Mouse (Mus musculus): Measurements from ENCODE around the gene Ei24. TPM values are rescaled to one million over a fixed set of nuclear protein-coding genes. Genes with fewer than 3 reads are reported as not detected.

Gene Ei24
- 362 TPM for polyA plus RNA-seq (2014; fragmentation: Illumina TruSeq; extraction: RNeasy Lipid Tissue Mini Kit (QIAGEN cat#74804); ENCODE audit: low read depth, low replicate concordance)

DNA sequence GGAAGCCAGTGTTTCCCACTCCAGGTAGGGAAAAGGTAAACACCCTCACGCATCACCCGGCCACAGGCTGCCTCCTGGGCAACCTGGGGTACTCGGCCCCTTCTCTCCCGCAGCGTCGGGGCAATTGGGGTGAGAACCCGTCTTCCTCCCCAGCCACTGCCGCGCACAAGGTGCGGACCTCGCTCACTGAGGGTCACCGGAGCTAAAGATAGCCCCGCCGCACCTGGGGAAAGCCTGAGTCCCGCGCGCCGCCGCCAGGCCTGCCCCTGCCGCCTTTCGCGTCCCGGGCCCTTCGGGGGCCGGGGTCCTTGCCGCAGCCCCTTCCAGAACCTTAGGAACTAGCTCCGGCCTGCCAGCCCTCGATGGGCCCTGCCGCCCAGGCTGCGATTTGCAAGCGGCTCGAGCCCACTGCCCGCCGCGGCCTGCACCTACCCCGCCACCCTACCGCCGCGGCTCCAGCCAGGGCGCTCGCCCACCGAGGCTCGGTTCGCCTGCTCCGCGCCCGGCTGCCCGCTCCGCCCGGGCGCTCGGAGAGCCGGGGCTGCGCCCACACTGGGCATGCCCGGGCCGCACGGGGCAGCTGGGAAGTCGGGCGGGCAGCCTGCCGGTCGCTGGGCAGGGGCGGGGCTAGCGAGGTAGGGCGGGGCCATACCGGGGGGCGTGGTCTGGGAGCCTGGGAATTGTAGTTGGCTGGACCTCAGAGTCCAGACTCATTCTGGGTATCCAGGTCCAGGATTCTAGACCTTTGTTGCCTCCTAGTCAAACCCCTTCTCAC lies at the start of gene Ei24:
Gene Ei24, minus strand, starts transcription at position 613 of the 775 bp plus-strand sequence.

GRCm38 (mm10) chr9:36821644-36822000 lies 24.4 kb upstream of the Ei24 start, which contains the start of gene Fez1:
Fez1 (plus strand) TSS chr9:36821864.

DNA sequence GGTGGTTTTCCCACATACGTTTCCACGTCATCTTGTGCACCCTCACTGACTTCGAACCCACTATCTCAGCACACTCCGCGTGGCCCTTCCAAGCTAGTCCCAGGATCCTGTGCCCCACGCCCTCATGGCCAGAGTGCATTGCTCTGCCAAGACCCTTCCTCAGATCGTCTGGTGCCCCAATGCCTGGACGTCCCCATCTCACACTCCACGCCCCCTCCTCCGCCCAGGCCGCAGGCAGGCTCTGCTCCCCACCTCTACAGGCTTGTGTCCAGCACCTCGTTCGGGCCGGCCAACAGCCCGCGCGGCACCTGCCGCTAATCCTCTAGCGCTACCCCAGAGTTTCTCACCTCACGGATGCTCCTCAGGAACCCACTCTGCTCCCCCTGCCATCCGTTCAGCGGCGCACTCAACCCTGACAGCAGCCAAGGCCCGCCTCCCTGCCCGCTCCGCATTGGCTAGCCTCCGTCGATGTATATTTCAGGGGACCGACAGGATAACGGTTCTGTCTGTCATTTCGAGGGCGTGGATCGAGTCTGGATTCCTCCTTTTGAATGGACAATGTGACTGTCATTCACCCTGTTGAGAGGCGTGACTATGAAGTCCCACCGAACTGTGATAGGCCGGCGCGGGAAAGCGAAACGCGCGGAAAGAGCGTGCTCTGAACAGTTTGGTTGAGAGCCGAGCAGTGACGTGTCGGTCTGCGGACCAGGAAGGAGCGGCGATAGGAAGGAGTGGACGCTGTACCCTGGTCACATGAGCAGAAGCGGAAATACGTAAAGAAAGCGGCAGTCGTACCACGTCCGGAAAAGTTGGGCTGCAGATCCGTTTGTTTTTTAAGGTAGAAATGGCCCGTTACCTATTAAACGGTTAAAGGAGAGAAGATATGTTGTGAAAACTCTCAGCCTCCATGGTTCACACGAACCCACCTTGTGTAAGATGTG lies 29.7 kb downstream of the Ei24 start, which contains the start of gene Stt3a:
Gene Stt3a, minus strand, starts transcription at position 477 of the 941 bp plus-strand sequence.

Other genes starting within 250 kb of the Ei24 start
- gene Gm17689, start 214.8 kb downstream of the Ei24 start, polyA plus RNA-seq (2014; fragmentation: Illumina TruSeq; extraction: RNeasy Lipid Tissue Mini Kit (QIAGEN cat#74804); ENCODE audit: low read depth, low replicate concordance): not detected
- gene A630095E13Rik, start 154.0 kb downstream of the Ei24 start, polyA plus RNA-seq (2014; fragmentation: Illumina TruSeq; extraction: RNeasy Lipid Tissue Mini Kit (QIAGEN cat#74804); ENCODE audit: low read depth, low replicate concordance): not detected
- gene Acrv1, start 104.2 kb downstream of the Ei24 start, polyA plus RNA-seq (2014; fragmentation: Illumina TruSeq; extraction: RNeasy Lipid Tissue Mini Kit (QIAGEN cat#74804); ENCODE audit: low read depth, low replicate concordance): not detected
- gene Chek1, start 70.3 kb downstream of the Ei24 start, polyA plus RNA-seq (2014; fragmentation: Illumina TruSeq; extraction: RNeasy Lipid Tissue Mini Kit (QIAGEN cat#74804); ENCODE audit: low read depth, low replicate concordance): 1.5 TPM
- 177 TPM for gene Stt3a, start 29.7 kb downstream of the Ei24 start, polyA plus RNA-seq (2014; fragmentation: Illumina TruSeq; extraction: RNeasy Lipid Tissue Mini Kit (QIAGEN cat#74804); ENCODE audit: low read depth, low replicate concordance)
- not detected for gene Fez1, start 24.5 kb upstream of the Ei24 start, polyA plus RNA-seq (2014; fragmentation: Illumina TruSeq; extraction: RNeasy Lipid Tissue Mini Kit (QIAGEN cat#74804); ENCODE audit: low read depth, low replicate concordance)